Mouse (Mus musculus) embryonic fibroblast, embryonic 13.5 days (primary cell): ENCODE measurements around the gene Rbpms2.

ENCODE experiments used
- CTCF ChIP-seq: IDR thresholded peaks from 2 replicates; pipeline ENCODE4 v1.5.1; 2011; ENCODE audit warnings: mild to moderate bottlenecking, control low read depth, low read length, moderate library complexity, borderline replicate concordance; ENCODE audit not compliant: insufficient read depth
- POLR2A ChIP-seq: IDR thresholded peaks from 2 replicates; pipeline ENCODE4 v1.6.1; 2011; ENCODE audit warnings: low read depth, mild to moderate bottlenecking, control low read depth, low read length, moderate library complexity

DNA sequence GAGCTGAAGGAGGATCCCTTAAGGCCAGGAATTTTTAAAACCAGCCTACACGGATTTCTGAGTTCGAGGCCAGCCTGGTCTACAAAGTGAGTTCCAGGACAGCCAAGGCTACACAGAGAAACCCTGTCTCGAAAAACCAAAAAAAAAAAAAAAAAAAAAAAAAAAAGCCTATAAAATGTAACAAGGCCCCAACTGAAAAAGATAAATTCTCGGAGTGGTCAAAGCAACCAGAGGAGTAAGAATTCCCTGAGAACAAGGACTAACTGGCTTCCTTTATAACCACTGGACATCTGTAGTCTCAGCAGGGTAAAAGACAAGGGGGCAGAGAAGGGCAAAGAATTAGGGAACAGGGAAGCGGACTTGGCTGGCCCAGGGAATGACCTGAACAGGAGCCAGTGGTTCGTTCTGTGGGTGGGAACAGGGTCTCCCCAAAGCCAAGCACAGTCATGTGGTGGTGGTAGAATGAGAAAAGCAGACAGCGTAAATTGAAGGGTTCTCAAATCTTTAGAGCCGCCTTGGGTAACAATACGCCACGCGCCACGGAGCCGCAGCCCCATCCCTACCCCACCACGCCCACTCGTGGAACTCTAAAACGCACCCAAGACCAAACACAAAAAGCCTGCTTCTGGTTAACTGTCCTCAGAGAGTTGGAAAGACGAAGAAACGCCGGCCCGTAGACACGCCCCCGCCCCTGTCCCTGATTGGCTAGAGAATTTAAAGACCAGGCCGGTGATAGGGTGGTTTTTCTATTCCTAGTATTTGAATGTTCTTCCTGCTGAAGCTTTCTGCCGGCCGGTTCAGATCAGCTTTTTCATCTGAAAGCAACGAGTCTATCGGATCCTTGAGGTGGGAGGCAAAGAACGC lies 42.8 kb upstream of the Rbpms2 start, which contains the start of gene Pif1:
- no peak for TF ChIP-seq CTCF
- peak; percentile 42 for TF ChIP-seq POLR2A
